Mouse (Mus musculus) lung, adult 10 weeks (tissue): Measurements from ENCODE around the gene Teddm3. TPM values are rescaled to one million over a fixed set of nuclear protein-coding genes. Genes with fewer than 3 reads are reported as not detected.

ENCODE experiments used
- polyA plus RNA-seq: library from polyadenylated mRNA; stranded (reverse); fragments of 350-450 nt; fragmentation: Illumina TruSeq; extraction: RNeasy Lipid Tissue Mini Kit (QIAGEN cat#74804); gene quantifications from one replicate; pipeline ENCODE4 v1.2.3, GENCODE M21; 2014; ENCODE audit warnings: low read depth, low replicate concordance; ENCODE audit not compliant: insufficient read depth

Gene Teddm3
- polyA plus RNA-seq: not detected

GRCm38 (mm10) chr16:21153900-21154299, at the start of gene Teddm3:
Teddm3 (minus strand) TSS chr16:21154000.

Other genes with a start within 250 kb of the Teddm3 start
- 12.7 TPM for gene Ephb3, start 50.8 kb upstream of the Teddm3 start, polyA plus RNA-seq